Mouse (Mus musculus) cerebellum, adult 2 months (tissue): ENCODE results near the gene Rgs16.

ENCODE experiments used
- CTCF ChIP-seq: fragments of 200-500 bp; IDR thresholded peaks from 2 replicates; pipeline ENCODE4 v1.5.1; 2011; ENCODE audit warnings: low read depth, mild to moderate bottlenecking, control low read depth, low read length, moderate library complexity, borderline replicate concordance; ENCODE audit not compliant: insufficient read depth
- POLR2A ChIP-seq: fragments of 200-500 bp; IDR thresholded peaks from 2 replicates; pipeline ENCODE4 v1.6.1; 2011; ENCODE audit warnings: low read length, control low read depth, borderline replicate concordance; ENCODE audit not compliant: insufficient read depth

- TF ChIP-seq CTCF, result no peak
- TF ChIP-seq POLR2A, result no peak
Measured at GRCm38 (mm10) chr1:153700448-153701063, 39.6 kb upstream of the Rgs16 start.
